Mouse (Mus musculus) CH12.LX (cell line): ENCODE data around the gene Lpar1. TPM values are rescaled to one million over a fixed set of nuclear protein-coding genes. Genes with fewer than 3 reads are reported as not detected.

Experiments used
- DNase-seq: peaks from one replicate; pipeline ENCODE4 v3.0.0-alpha.2; 2013; ENCODE audit errors: extremely low read depth
- H3K27ac ChIP-seq: 2 replicates; pipeline ENCODE4 v1.5.1; 2012; ENCODE audit warnings: low read depth, mild to moderate bottlenecking, control low read depth, moderate library complexity; ENCODE audit not compliant: insufficient read depth
- H3K27me3 ChIP-seq: replicated peaks from 2 replicates; pipeline ENCODE3; 2012; ENCODE audit warnings: inconsistent platforms
- H3K36me3 ChIP-seq, 2 experiments: replicated peaks in 1 of 2; 2 replicates each; pipeline versions ENCODE3 to v1.6.1; 2012; ENCODE audit warnings: inconsistent platforms in 1 of 2, low read length in 1 of 2, mild to moderate bottlenecking in 1 of 2, mixed read lengths in 1 of 2, moderate library complexity in 1 of 2; ENCODE audit not compliant: control insufficient read depth in 1 of 2, insufficient read depth in 1 of 2
- H3K4me1 ChIP-seq, 2 experiments: 2 replicates each; pipeline ENCODE4 v1.6.1; 2012; ENCODE audit warnings: inconsistent platforms in 1 of 2, moderate library complexity in 1 of 2; ENCODE audit not compliant: insufficient read depth in 2 of 2, control insufficient read depth in 1 of 2
- H3K4me2 ChIP-seq: 2 replicates; pipeline ENCODE4 v1.6.1; 2012; ENCODE audit warnings: low read depth, mild to moderate bottlenecking, control low read depth; ENCODE audit not compliant: poor library complexity, insufficient read depth, severe bottlenecking
- H3K4me3 ChIP-seq, 3 experiments: fragments of 150-350 bp in 1 of 3; sonication (generic) in 1 of 3; replicated peaks in 1 of 3; 2 replicates each; pipeline versions ENCODE3 to v1.5.1; 2011 to 2012; ENCODE audit warnings: low read depth in 2 of 3, low read length in 2 of 3, mild to moderate bottlenecking in 2 of 3, moderate library complexity in 2 of 3, control low read depth in 1 of 3, improper control_type of control experiment in 1 of 3, inconsistent platforms in 1 of 3, mixed read lengths in 1 of 3; ENCODE audit not compliant: poor library complexity in 1 of 3
- H3K79me2 ChIP-seq: replicated peaks from 2 replicates; pipeline ENCODE4 v1.6.1; 2012; ENCODE audit warnings: mild to moderate bottlenecking, moderate library complexity; ENCODE audit not compliant: control insufficient read depth, poor library complexity, insufficient read depth, severe bottlenecking; ENCODE audit errors: extremely low read depth
- H3K9ac ChIP-seq: 2 replicates; pipeline ENCODE4 v1.6.1; 2012; ENCODE audit warnings: low read depth, mild to moderate bottlenecking, control low read depth, moderate library complexity; ENCODE audit not compliant: insufficient read depth
- H3K9me3 ChIP-seq: replicated peaks from 2 replicates; pipeline ENCODE3; 2012; ENCODE audit warnings: low read length, inconsistent platforms, mixed read lengths
- BHLHE40 ChIP-seq: IDR thresholded peaks from 2 replicates; pipeline ENCODE4 v1.6.1; 2011; ENCODE audit warnings: mild to moderate bottlenecking, low read depth, low read length, improper control_type of control experiment
- E2F4 ChIP-seq: IDR thresholded peaks from 2 replicates; pipeline ENCODE4 v1.6.1; 2011; ENCODE audit warnings: low read depth, low read length, improper control_type of control experiment; ENCODE audit not compliant: insufficient replicate concordance
- ETS1 ChIP-seq: conservative IDR thresholded peaks from 2 replicates; pipeline ENCODE4 v1.6.1; 2012; ENCODE audit warnings: low read depth, mild to moderate bottlenecking, inconsistent platforms, low read length, improper control_type of control experiment, moderate library complexity
- GABPA ChIP-seq: IDR thresholded peaks from 2 replicates; pipeline ENCODE4 v1.6.1; 2012; ENCODE audit warnings: low read depth, low read length, improper control_type of control experiment, inconsistent platforms; ENCODE audit not compliant: insufficient replicate concordance
- HCFC1 ChIP-seq: IDR thresholded peaks from 2 replicates; pipeline ENCODE4 v1.6.1; 2012; ENCODE audit warnings: low read depth, mild to moderate bottlenecking, inconsistent platforms, low read length, improper control_type of control experiment
- IRF4 ChIP-seq: IDR thresholded peaks from 2 replicates; pipeline ENCODE4 v1.6.1; 2014; ENCODE audit warnings: low read depth, mild to moderate bottlenecking, inconsistent platforms, low read length, improper control_type of control experiment
- MAFK ChIP-seq: IDR thresholded peaks from 2 replicates; pipeline ENCODE4 v1.6.1; 2011; ENCODE audit warnings: low read length, improper control_type of control experiment; ENCODE audit not compliant: insufficient replicate concordance
- MAX ChIP-seq: IDR thresholded peaks from 2 replicates; pipeline ENCODE4 v1.6.1; 2011; ENCODE audit warnings: low read length, improper control_type of control experiment
- MAZ ChIP-seq: IDR thresholded peaks from 2 replicates; pipeline ENCODE4 v1.6.1; 2012; ENCODE audit warnings: low read depth, mild to moderate bottlenecking, inconsistent platforms, low read length, improper control_type of control experiment, moderate library complexity
- MEF2A ChIP-seq: IDR thresholded peaks from 2 replicates; pipeline ENCODE4 v1.6.1; 2014; ENCODE audit warnings: low read depth, mild to moderate bottlenecking, inconsistent platforms, low read length, improper control_type of control experiment, borderline replicate concordance
- MXI1 ChIP-seq: IDR thresholded peaks from 2 replicates; pipeline ENCODE4 v1.6.1; 2011; ENCODE audit warnings: mild to moderate bottlenecking, low read depth, low read length, improper control_type of control experiment
- MYC ChIP-seq: IDR thresholded peaks from 2 replicates; pipeline ENCODE4 v1.6.1; 2011; ENCODE audit warnings: low read depth, mild to moderate bottlenecking, improper control_type of control experiment, low read length
- NELFE ChIP-seq: IDR thresholded peaks from 2 replicates; pipeline ENCODE4 v1.6.1; 2011; ENCODE audit warnings: low read depth, low read length, improper control_type of control experiment
- POLR2A ChIP-seq: IDR thresholded peaks from 2 replicates; pipeline ENCODE4 v1.6.1; 2011; ENCODE audit warnings: low read depth, mild to moderate bottlenecking, improper control_type of control experiment, low read length
- POLR2AphosphoS2 ChIP-seq: IDR thresholded peaks from 2 replicates; pipeline ENCODE4 v1.6.1; 2011; ENCODE audit warnings: low read depth, low read length, improper control_type of control experiment
- SIN3A ChIP-seq: IDR thresholded peaks from 2 replicates; pipeline ENCODE4 v1.6.1; 2012; ENCODE audit warnings: low read length, improper control_type of control experiment, inconsistent platforms
- USF1 ChIP-seq: IDR thresholded peaks from 2 replicates; pipeline ENCODE4 v1.6.1; 2014; ENCODE audit warnings: low read depth, mild to moderate bottlenecking, inconsistent platforms, low read length, improper control_type of control experiment
- USF2 ChIP-seq: conservative IDR thresholded peaks from 2 replicates; pipeline ENCODE4 v1.6.1; 2011; ENCODE audit warnings: low read depth, low read length, improper control_type of control experiment
- ZKSCAN1 ChIP-seq: IDR thresholded peaks from 2 replicates; pipeline ENCODE4 v1.6.1; 2012; ENCODE audit warnings: low read depth, inconsistent platforms, low read length, improper control_type of control experiment, borderline replicate concordance
- ZMIZ1 ChIP-seq: IDR thresholded peaks from 2 replicates; pipeline ENCODE4 v1.6.1; 2012; ENCODE audit warnings: low read depth, mild to moderate bottlenecking, inconsistent platforms, low read length, improper control_type of control experiment
- dilution Hi-C: fragments of 300-500 bp; cut with MboI; formaldehyde crosslinking; loops from 2 replicates; pipeline ENCODE4 v1.14.3; 2020; ENCODE audit warnings: low sequenced_read_pairs; ENCODE audit not compliant: extremely low pct_unique_long_range_greater_than_20kb, extremely low pct_ligation_motif_present
- in situ Hi-C: fragments of 300-500 bp; cut with MboI; formaldehyde crosslinking; loops from 3 replicates; pipeline ENCODE4 v1.14.3; 2019; ENCODE audit warnings: low sequenced_read_pairs, low pct_ligation_motif_present, low pct_unique_long_range_greater_than_20kb, mixed read lengths
- polyA plus RNA-seq: library from polyadenylated mRNA; unstranded; fragments of >175 nt; gene quantifications from 2 replicates; pipeline ENCODE4 v1.2.1, GENCODE M21; 2012; ENCODE audit warnings: low read depth; ENCODE audit not compliant: insufficient read length
- total RNA-seq, 2 experiments: library from RNA; depleted of rRNA; stranded (reverse); fragments of 300-350 nt in 1 of 2; fragments of >200 nt in 1 of 2; gene quantifications; 2 replicates each; pipeline ENCODE4 v1.2.3; 2012 to 2014

Gene Lpar1
- total and polyA plus RNA-seq, 3 experiments = 0.04 TPM; not detected in 2

DNA sequence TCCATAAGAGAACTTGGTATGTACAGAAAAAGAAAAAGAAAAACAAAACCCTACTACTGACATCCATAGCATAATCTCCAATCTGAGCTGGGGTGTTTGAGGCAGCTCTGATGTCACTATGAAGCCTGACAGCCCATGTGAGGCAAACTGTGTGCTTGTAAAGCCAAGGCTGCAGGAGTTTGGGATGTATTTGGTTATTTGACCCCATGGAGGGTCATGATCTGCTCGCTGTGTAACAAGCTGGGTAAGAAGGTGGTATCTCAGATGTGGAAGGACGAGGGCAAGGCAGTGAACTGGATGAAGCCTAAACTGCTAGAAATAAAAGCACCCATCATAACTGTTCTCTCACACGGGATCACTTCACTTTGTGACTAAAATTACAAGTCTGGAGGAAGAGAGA lies 21.4 kb downstream of the Lpar1 start:
- no peaks in the 10 kb centered on the region for H3K9me3 ChIP-seq
- H3K36me3 ChIP-seq = no peaks in the 10 kb centered on the region
- H3K4me3 ChIP-seq = no peak overlapping the region
- in situ Hi-C loops (no loop called here), dilution Hi-C loops (no loop called here)
- no peak for DNase-seq
- no peaks in the 10 kb centered on the region for H3K27me3 ChIP-seq
- no peaks in the 10 kb centered on the region; a peak in 1 of 4 replicates for H3K4me1 ChIP-seq
- H3K79me2 ChIP-seq = no peaks in the 10 kb centered on the region
- no peak for TF ChIP-seq POLR2AphosphoS2
- no peak for TF ChIP-seq ZKSCAN1
- no peak for TF ChIP-seq E2F4
- TF ChIP-seq ETS1 = no peak
- TF ChIP-seq IRF4 = no peak
- H3K4me2 ChIP-seq = no peak overlapping the region
- H3K27ac ChIP-seq = no peak overlapping the region
- no peak overlapping the region for H3K9ac ChIP-seq

DNA sequence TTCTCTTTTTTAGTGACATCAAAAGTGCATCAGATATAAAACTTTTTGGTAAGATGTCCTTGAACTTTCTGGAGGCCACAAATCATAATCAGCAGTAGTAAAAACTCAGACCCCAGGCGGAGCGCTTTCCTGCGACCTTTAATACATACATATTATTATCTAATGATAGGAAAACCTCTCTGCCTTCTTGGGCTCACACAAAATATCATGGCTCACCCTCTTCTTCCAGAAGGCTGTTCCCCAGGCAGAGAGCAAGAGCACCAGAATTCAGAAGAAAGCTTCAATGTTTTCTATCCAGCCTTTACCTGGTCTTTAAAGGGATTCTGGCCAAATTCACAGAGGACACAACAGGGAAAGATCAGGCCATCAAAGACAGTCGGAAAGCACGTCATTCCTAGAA lies 23.0 kb downstream of the Lpar1 start:
- DNase-seq = no peak
- no peaks in the 10 kb centered on the region for H3K9me3 ChIP-seq
- H3K27ac ChIP-seq = no peak overlapping the region
- in situ Hi-C loops = no loop called here
- no peaks in the 10 kb centered on the region for H3K27me3 ChIP-seq
- H3K4me2 ChIP-seq = no peak overlapping the region
- dilution Hi-C loops = no loop called here
- H3K4me1 ChIP-seq = no peaks in the 10 kb centered on the region; a peak in 1 of 4 replicates
- no peaks in the 10 kb centered on the region for H3K36me3 ChIP-seq
- TF ChIP-seq MYC (no peak), GABPA (no peak)
- TF ChIP-seq, all 38 proteins: peak for 0
- H3K79me2 ChIP-seq = no peaks in the 10 kb centered on the region
- H3K4me3 ChIP-seq = no peak overlapping the region
- no peak overlapping the region for H3K9ac ChIP-seq

DNA sequence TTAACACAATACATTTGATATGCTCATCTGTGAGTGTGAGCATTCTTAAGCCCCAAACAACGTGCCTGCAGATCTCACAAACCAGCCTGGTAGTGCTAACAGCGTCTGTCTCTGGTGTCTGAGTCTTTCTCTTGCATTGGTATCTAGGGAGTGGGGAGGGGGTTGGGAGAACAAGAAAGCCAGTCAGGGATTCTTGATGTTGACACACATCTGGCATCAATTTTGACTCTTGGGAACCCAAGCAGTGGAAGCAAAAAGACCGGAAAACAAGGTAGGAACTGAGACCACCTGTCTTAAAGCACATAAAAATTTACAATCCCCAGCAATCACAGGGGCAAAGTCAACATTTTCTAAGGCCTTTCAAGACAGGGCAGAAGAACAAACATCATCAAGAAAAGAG lies 23.4 kb downstream of the Lpar1 start:
- no peaks in the 10 kb centered on the region for H3K27me3 ChIP-seq
- H3K4me3 ChIP-seq = no peak overlapping the region
- DNase-seq = no peak
- TF ChIP-seq IRF4 (no peak), POLR2A (no peak), MAFK (no peak), SIN3A (no peak), MAX (no peak), USF2 (no peak), ZMIZ1 (no peak), MAZ (no peak), E2F4 (no peak), MXI1 (no peak), ZKSCAN1 (no peak), MEF2A (no peak), USF1 (no peak), NELFE (no peak), BHLHE40 (no peak), HCFC1 (no peak)
- no peak overlapping the region for H3K27ac ChIP-seq
- H3K9me3 ChIP-seq = no peaks in the 10 kb centered on the region
- dilution Hi-C loops = no loop called here
- H3K4me2 ChIP-seq = no peak overlapping the region
- no peaks in the 10 kb centered on the region; a peak in 1 of 4 replicates for H3K4me1 ChIP-seq
- H3K79me2 ChIP-seq = no peaks in the 10 kb centered on the region
- H3K9ac ChIP-seq = no peak overlapping the region
- no peaks in the 10 kb centered on the region for H3K36me3 ChIP-seq
- in situ Hi-C loops = no loop called here
